Mouse (Mus musculus): ENCODE measurements around the gene Smim22. TPM values are rescaled to one million over a fixed set of nuclear protein-coding genes. Genes with fewer than 3 reads are reported as not detected.

Gene Smim22
- total RNA-seq (2015; ENCODE audit: low replicate concordance) (not detected in 2 replicates), total RNA-seq (2017; ENCODE audit: low replicate concordance) (not detected in 2 replicates)

- ATAC-seq (replicated peaks; ENCODE audit: low FRiP score, poor library complexity, severe bottlenecking) = no peak
Measured at GRCm38 (mm10) chr16:5007067-5007466, at the start of gene Smim22. TSS of gene Smim22 (plus strand) at chr16:5007288.

DNA sequence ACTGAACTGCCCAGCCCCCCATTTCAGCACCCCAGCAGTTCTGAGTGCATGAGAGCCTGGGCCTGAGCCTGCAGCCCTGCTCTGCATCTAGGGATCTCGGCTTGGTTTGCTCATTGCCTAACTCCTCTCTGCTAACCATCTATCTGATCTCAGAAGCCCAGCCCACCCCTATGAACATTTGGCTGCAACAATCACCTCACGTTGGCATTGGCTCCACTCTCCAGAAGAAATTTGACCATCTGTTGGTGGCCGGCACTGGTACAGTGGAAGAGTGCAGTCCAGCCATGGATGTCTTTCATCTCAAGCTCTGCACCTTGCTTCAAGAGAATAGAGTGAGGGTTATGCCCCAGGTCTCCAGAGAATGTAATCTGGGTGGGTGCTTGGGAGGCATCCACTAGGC is 49.6 kb upstream of the Smim22 start:
- no peak for ATAC-seq (replicated peaks; ENCODE audit: low FRiP score, poor library complexity, severe bottlenecking)

DNA sequence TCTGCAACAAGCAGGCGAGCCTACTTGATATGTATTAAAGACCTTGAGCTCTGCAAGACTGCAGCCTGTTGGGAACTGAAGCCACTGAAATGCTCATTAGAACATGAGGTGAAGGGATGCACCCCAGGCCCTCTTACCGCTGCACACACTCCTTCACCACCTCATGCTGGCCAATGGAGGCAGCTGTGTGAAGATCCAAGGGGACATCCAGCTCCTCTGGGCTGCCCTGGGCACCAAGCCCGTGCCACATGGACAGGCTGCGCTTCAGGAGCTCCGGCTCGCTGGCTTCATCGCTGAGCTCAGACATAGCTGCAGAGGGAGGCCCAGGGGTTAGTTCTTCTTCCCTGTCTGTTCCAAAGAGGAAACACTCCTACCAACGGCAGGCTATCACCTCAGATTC is 46.8 kb upstream of the Smim22 start:
- no peak for ATAC-seq (replicated peaks; ENCODE audit: low FRiP score, poor library complexity, severe bottlenecking)

- no peak for ATAC-seq (replicated peaks; ENCODE audit: low FRiP score, poor library complexity, severe bottlenecking)
Measured at GRCm38 (mm10) chr16:4963346-4963745, 43.7 kb upstream of the Smim22 start.

GRCm38 (mm10) chr16:4963797-4964709 is 43.0 kb upstream of the Smim22 start, which contains the start of gene Anks3:
TSS of gene Anks3 (minus strand) at chr16:4964205.
- ATAC-seq (replicated peaks; ENCODE audit: low FRiP score, poor library complexity, severe bottlenecking) = peak; percentile 95

GRCm38 (mm10) chr16:4964731-4965391 is 42.2 kb upstream of the Smim22 start:
- peak; percentile 17 for ATAC-seq (replicated peaks; ENCODE audit: low FRiP score, poor library complexity, severe bottlenecking)

DNA sequence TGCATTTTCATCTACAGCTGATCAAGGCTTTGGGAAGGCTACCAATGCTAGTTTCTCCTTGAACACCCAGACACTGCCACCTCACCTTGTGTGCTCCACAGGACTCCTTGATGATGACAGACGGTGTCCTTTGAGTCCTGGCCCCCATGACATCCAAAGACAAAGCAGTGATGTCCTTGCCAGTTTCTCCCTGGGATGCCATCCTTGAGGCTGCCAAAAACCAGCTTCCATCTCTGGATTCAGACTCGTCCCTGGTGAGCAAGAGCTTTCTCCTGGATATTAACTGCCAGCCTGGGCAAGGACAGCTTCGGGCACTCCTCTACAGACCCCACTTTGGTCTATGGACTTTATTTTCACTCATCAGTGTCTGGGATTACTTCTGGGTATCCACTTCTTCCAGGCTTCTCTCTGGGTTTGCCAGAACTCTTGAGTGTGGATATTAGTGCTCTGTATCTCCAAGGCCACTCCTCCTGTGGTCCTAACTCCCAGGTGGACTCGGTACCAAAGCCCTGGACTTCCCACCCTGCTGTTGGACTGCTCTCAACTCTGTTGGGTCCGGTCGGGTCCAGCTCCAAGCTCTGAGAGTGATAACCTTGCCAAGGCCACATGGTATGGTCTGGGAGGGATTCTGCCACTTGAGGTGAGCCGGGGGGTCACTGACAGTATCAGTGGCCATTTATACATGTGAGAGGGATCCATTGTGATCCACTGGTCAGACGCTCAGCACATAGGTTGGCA is 41.5 kb upstream of the Smim22 start:
- no peak for ATAC-seq (replicated peaks; ENCODE audit: low FRiP score, poor library complexity, severe bottlenecking)

- ATAC-seq (replicated peaks; ENCODE audit: low FRiP score, poor library complexity, severe bottlenecking) = no peak
Measured at GRCm38 (mm10) chr16:4968426-4968825, 38.7 kb upstream of the Smim22 start.

DNA sequence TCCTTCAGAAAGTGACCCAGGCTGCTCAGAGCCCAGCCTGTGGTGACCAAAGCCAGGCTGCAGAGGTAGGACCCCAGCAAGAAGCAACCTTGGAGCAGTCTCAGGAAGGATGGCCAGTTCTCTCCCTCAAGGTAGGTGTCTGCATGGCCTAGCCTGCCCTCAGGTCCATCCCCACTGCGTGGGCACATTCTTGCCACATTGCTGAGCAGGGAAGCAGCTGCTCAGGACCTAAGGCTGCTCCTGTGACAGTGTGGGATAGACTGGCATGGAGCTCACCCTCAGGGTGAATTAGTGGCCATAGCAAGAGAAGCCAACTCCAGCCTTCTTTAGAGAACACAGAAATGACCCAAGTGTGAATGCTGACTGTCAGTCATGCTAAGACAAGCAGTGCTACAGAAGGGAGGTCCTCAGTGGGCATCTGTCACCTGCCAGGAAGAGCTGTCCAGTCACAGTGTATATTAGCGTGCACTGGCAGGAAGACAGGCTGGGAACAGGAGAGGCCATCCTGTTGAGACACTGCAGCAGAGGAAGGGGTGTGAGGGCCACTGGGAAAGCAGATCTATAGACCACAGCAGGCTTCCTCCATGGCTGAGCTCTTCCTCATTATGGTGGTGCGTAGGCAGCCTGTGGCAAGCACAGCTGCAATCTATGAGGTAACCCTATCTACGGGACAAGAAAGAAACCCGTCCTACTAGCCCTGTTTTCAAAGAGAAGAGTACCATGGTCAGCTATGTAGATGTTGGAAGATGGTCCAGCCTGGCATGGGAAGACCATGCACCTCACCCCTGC is 37.8 kb upstream of the Smim22 start:
- ATAC-seq (replicated peaks; ENCODE audit: low FRiP score, poor library complexity, severe bottlenecking) = no peak

DNA sequence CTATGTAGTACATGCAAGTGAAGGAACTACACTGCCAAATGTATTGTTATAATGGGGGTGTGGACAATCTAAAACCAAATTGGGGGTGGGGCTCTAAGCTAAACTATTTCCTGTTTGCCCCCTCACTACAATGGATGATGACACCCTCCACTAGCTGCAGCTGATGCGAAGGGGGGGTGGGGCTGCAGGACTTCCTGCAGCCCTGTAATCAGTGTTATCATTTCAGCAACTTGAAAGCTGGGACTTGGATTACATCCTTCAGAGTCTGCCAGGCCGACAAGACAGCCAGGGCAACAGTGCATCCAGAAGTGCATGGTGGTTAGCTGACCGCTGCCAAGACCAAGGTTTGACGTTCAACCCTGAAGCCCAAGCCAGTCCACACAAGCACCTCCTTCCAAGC is 35.5 kb upstream of the Smim22 start:
- ATAC-seq (replicated peaks; ENCODE audit: low FRiP score, poor library complexity, severe bottlenecking) = no peak

DNA sequence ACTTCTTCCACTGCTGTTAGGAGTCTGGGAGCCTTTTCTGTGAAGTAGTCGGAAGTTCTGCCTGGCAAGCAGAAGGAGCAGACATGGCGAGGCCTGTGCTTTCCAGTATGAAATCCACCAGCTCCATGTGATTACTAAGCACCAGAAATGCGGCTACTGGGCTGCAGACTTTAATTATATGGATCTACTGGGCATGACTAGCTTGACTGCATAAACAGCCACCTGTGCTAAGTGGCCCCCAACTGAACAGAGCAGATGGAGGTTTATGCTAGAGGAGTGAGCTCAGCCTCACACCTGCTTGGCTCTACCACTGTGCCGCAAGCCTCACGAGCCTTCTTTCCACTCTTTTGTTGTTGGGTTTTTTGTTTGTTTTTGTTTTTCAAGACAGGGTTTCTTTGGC is 32.6 kb upstream of the Smim22 start:
- no peak for ATAC-seq (replicated peaks; ENCODE audit: low FRiP score, poor library complexity, severe bottlenecking)

DNA sequence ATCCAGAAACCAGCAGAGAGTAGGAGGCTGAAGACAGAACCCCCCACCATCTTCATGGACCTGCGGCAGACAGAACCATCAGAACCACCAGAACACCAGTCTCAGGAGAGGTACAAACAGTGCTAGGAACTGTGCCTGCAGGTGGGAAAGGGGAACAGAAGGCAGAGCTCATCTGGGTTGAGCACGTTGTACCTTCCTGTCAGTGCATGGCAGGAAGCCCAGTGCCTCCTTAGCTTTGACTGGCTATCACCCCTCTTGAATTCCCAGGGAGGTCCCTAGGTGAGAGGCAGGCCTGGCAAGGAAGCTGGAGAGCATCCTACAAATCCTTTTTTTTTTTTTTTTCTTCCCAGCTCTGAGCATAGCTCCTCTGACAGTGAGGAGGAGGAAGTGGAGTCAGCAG is 30.9 kb upstream of the Smim22 start:
- no peak for ATAC-seq (replicated peaks; ENCODE audit: low FRiP score, poor library complexity, severe bottlenecking)

DNA sequence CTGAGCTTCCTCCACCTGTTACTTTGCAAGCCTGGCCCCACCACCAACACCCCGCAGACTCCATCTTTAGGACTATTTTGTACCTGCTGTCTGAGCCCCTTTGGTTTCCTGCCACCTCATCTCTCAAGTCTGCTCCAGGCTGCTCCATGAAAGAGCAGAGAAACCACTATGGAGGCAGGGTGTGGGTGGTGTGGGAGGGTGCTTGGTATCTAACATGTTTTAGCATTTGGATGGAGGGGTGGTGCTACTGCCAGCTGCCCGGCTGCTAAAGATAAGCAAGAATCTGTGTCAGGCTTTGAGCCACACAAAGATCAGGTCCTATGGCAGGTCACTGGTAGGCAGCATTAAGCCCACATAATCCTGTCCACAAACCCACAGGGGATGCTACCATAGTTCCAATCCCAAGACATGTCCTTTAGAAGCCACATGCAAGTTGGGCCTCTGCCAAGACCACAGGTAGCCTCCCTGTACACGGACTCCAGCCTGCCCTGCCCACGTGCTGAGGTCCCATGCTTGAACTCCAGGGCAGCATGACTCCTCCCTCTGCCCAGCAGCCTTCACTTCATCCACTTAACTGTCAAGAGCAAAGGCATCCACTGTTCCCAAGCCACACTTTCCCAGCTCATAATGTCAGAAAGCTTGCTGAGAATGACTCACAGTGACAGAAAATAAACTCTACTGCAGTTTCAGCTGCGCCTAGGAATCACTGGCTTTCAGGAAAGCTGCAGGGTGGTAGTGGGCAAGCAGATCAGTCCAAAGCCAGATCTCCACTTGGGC is 28.6 kb upstream of the Smim22 start:
- no peak for ATAC-seq (replicated peaks; ENCODE audit: low FRiP score, poor library complexity, severe bottlenecking)

DNA sequence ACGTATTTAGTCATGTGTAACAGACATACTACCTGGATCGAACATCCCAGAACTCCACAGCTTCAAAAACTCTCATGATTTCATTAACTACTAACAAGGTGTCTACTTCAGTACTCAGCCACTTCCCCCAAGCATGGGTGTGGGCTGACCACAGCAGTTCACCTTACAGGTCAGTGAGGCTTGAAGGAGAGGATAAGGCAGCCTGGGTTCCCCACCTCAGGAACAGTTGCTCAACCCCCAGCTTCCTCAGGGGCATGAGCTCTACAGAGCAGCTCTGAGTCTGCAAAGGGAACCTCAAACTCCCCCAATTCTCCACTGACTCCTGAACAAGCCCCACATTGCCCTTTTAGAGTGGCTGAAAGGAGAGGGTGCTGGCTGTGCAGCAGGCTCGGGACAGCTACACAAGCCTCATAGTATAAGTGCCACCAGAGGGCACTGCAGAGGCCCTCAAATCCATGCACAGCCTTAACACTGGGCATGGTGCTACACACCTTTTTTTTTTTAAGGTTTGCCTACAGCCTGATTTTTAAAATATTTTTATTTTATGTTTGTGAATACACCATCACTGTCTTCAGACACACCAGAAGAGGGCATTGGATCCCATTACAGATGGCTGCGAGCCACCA is 27.2 kb upstream of the Smim22 start:
- no peak for ATAC-seq (replicated peaks; ENCODE audit: low FRiP score, poor library complexity, severe bottlenecking)

- ATAC-seq (replicated peaks; ENCODE audit: low FRiP score, poor library complexity, severe bottlenecking) = no peak
Measured at GRCm38 (mm10) chr16:4984717-4985116, 22.4 kb upstream of the Smim22 start.

DNA sequence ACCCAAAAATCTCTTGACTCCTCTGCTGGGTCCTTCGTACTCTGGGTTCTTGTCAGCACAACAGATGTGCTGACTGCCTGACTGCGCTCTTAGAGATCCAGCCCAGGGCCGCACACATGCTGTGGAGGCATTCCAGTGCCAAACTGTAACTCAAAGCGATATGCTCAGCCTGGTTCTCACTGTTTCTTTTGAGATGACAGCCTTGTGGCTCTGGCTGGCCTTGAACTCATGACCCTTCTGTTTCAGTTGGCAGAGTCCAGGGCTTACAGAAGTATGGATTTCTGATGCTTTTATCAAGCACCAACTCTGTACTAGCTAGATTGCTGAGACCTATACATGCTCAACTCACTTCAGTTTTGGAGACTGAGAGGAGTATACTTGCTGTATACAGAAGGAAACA is 13.8 kb upstream of the Smim22 start:
- no peak for ATAC-seq (replicated peaks; ENCODE audit: low FRiP score, poor library complexity, severe bottlenecking)

GRCm38 (mm10) chr16:4997553-4997952 is 9.5 kb upstream of the Smim22 start, which contains the start of gene Sept12:
TSS of gene Sept12 (minus strand) at chr16:4997852.
- ATAC-seq (replicated peaks; ENCODE audit: low FRiP score, poor library complexity, severe bottlenecking) = no peak

DNA sequence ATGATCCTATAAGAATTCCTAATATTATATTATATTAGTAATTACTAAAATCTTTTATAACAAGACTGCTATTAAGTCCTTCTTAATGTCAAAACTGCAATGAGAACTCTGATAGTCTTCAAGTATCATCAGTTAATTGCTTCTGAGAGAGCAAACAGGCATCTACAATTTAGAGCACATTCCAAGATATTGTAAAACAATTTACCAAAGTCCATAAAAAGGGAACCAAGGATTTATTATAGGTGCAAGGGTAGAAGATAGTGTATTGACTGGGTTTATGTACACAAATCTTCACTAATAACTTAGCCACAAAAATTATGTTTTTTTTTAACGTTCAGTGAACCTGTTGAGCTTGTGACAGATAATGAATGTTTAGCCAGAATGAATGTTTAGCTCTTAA is 8.1 kb upstream of the Smim22 start:
- ATAC-seq (replicated peaks; ENCODE audit: low FRiP score, poor library complexity, severe bottlenecking) = no peak

Measured in erythroid progenitor cell, adult 5-6 weeks (primary cell).